Mouse (Mus musculus): ENCODE results near the gene Glis2. TPM values are rescaled to one million over a fixed set of nuclear protein-coding genes. Genes with fewer than 3 reads are reported as not detected.

Gene Glis2
- polyA plus RNA-seq, 1 experiment from 2014 or later, result 29.2 TPM

- TF ChIP-seq CTCF (IDR thresholded peaks at IDR 0.05; ENCODE audit: low read depth), result no peak
- no peak overlapping the region for H3K27ac ChIP-seq (ENCODE audit: low read depth)
- H3K4me2 ChIP-seq, result no peak overlapping the region
- no peak for DNase-seq
- H3K36me3 ChIP-seq (ENCODE audit: insufficient read depth), result no peaks in the 10 kb centered on the region; the same call in 1 of the 2 replicates
- ATAC-seq (ENCODE audit: insufficient read depth), result no peak
- no peaks in the 10 kb centered on the region for H3K27me3 ChIP-seq (ENCODE audit: insufficient read depth, low read length)
- 66% methylated on average over 5 of the region's 5 CpGs for WGBS
- H3K4me3 ChIP-seq (ENCODE audit: low read depth, low read length), result no peak overlapping the region
- no peaks in the 10 kb centered on the region for H3K9me3 ChIP-seq (ENCODE audit: low read depth, low read length)
- peaks cover 33% of the 10 kb centered on the region for H3K4me1 ChIP-seq (ENCODE audit: insufficient read depth)
- H3K9ac ChIP-seq, result no peak overlapping the region; the same call in 1 of the 2 replicates
Observed at GRCm38 (mm10) chr16:4598041-4598440, 3.5 kb downstream of the Glis2 start.

- Histone ChIP-seq H3K27me3 (ENCODE audit: insufficient read depth, low read length) (no peaks in the 10 kb centered on the region), H3K27ac (ENCODE audit: low read depth) (0 out of 2 replicates have a peak overlapping the region, but pooled peaks have one; percentile 48), H3K9me3 (ENCODE audit: low read depth, low read length) (no peaks in the 10 kb centered on the region), H3K4me3 (ENCODE audit: low read depth, low read length) (no peak overlapping the region), H3K36me3 (ENCODE audit: insufficient read depth) (no peaks in the 10 kb centered on the region; the same call in 1 of the 2 replicates), H3K9ac (peak overlapping the region; percentile 29; the same call in 1 of the 2 replicates), H3K4me2 (peak overlapping the region; percentile 33; the same call in 1 of the 2 replicates), H3K4me1 (ENCODE audit: insufficient read depth) (peaks cover 42% of the 10 kb centered on the region)
- no peak for ATAC-seq (ENCODE audit: insufficient read depth)
- 27% methylated on average over 6 of the region's 6 CpGs for whole genome bisulfite sequencing
- no peak for TF ChIP-seq CTCF (IDR thresholded peaks at IDR 0.05; ENCODE audit: low read depth)
- no peak for DNase-seq
Observed at GRCm38 (mm10) chr16:4598891-4599543, 4.5 kb downstream of the Glis2 start.

- Histone ChIP-seq H3K4me3 (ENCODE audit: low read depth, low read length) (no peak overlapping the region), H3K4me1 (ENCODE audit: insufficient read depth) (peaks cover 48% of the 10 kb centered on the region), H3K4me2 (no peak overlapping the region), H3K9me3 (ENCODE audit: low read depth, low read length) (no peaks in the 10 kb centered on the region), H3K27ac (ENCODE audit: low read depth) (no peak overlapping the region), H3K9ac (no peak overlapping the region), H3K27me3 (ENCODE audit: insufficient read depth, low read length) (no peaks in the 10 kb centered on the region), H3K36me3 (ENCODE audit: insufficient read depth) (no peaks in the 10 kb centered on the region; the same call in 1 of the 2 replicates)
- TF ChIP-seq CTCF (IDR thresholded peaks at IDR 0.05; ENCODE audit: low read depth), result no peak
- WGBS, result 84% methylated on average over 3 of the region's 3 CpGs
- ATAC-seq (ENCODE audit: insufficient read depth), result no peak
- no peak for DNase-seq
Observed at GRCm38 (mm10) chr16:4599616-4600015, 5.1 kb downstream of the Glis2 start.

GRCm38 (mm10) chr16:4600701-4601310 is 6.3 kb downstream of the Glis2 start:
- no peak for TF ChIP-seq CTCF (IDR thresholded peaks at IDR 0.05; ENCODE audit: low read depth)
- Histone ChIP-seq H3K4me2 (no peak overlapping the region), H3K4me1 (ENCODE audit: insufficient read depth) (peaks cover 57% of the 10 kb centered on the region), H3K9ac (no peak overlapping the region), H3K9me3 (ENCODE audit: low read depth, low read length) (no peaks in the 10 kb centered on the region), H3K27ac (ENCODE audit: low read depth) (peak overlapping the region; percentile 2; the same call in 1 of the 2 replicates), H3K36me3 (ENCODE audit: insufficient read depth) (no peaks in the 10 kb centered on the region; the same call in 1 of the 2 replicates), H3K27me3 (ENCODE audit: insufficient read depth, low read length) (no peaks in the 10 kb centered on the region), H3K4me3 (ENCODE audit: low read depth, low read length) (no peak overlapping the region)
- 74% methylated on average over 9 of the region's 9 CpGs for WGBS
- no peak for ATAC-seq (ENCODE audit: insufficient read depth)
- no peak for DNase-seq

- Histone ChIP-seq H3K4me2 (0 out of 2 replicates have a peak overlapping the region, but pooled peaks have one; percentile 3), H3K9me3 (ENCODE audit: low read depth, low read length) (no peaks in the 10 kb centered on the region), H3K36me3 (ENCODE audit: insufficient read depth) (no peaks in the 10 kb centered on the region; the same call in 1 of the 2 replicates), H3K4me3 (ENCODE audit: low read depth, low read length) (no peak overlapping the region), H3K9ac (peak overlapping the region; percentile 11; the same call in 1 of the 2 replicates), H3K27me3 (ENCODE audit: insufficient read depth, low read length) (no peaks in the 10 kb centered on the region), H3K27ac (ENCODE audit: low read depth) (peak overlapping the region; percentile 90), H3K4me1 (ENCODE audit: insufficient read depth) (peaks cover 55% of the 10 kb centered on the region)
- DNase-seq, result no peak
- WGBS, result 11% methylated on average over 3 of the region's 3 CpGs
- no peak for ATAC-seq (ENCODE audit: insufficient read depth)
- no peak for TF ChIP-seq CTCF (IDR thresholded peaks at IDR 0.05; ENCODE audit: low read depth)
Observed at GRCm38 (mm10) chr16:4602189-4602588, 7.7 kb downstream of the Glis2 start.

- H3K36me3 ChIP-seq (ENCODE audit: insufficient read depth), result no peaks in the 10 kb centered on the region; the same call in 1 of the 2 replicates
- H3K4me2 ChIP-seq, result peak overlapping the region; percentile 16
- H3K27me3 ChIP-seq (ENCODE audit: insufficient read depth, low read length), result no peaks in the 10 kb centered on the region
- no peaks in the 10 kb centered on the region for H3K9me3 ChIP-seq (ENCODE audit: low read depth, low read length)
- DNase-seq (peak; percentile 63), ATAC-seq (ENCODE audit: insufficient read depth) (peak; percentile 70)
- peak overlapping the region; percentile 90 for H3K27ac ChIP-seq (ENCODE audit: low read depth)
- H3K4me1 ChIP-seq (ENCODE audit: insufficient read depth), result peaks cover 56% of the 10 kb centered on the region
- 27% methylated on average over 7 of the region's 7 CpGs for WGBS
- no peak for TF ChIP-seq CTCF (IDR thresholded peaks at IDR 0.05; ENCODE audit: low read depth)
- H3K9ac ChIP-seq, result peak overlapping the region; percentile 33; the same call in 1 of the 2 replicates
- H3K4me3 ChIP-seq (ENCODE audit: low read depth, low read length), result no peak overlapping the region
Observed at GRCm38 (mm10) chr16:4602766-4603452, 8.4 kb downstream of the Glis2 start.

All from lung, embryonic 14.5 days (tissue).